Mouse (Mus musculus): ENCODE measurements around the gene Akt3. TPM values are rescaled to one million over a fixed set of nuclear protein-coding genes. Genes with fewer than 3 reads are reported as not detected.

Akt3 gene
- polyA plus RNA-seq, 1 experiment, result 44.3 TPM

GRCm38 (mm10) chr1:177231122-177231521, 26.9 kb downstream of the Akt3 start:
- H3K9me3 ChIP-seq (replicated peaks; ENCODE audit: control insufficient read depth, insufficient read depth, low read length, poor library complexity, severe bottlenecking), result no peaks in the 10 kb centered on the region
- no peak for TF ChIP-seq POLR2A (IDR thresholded peaks at IDR 0.05; ENCODE audit: insufficient read depth, low read length)
- TF ChIP-seq CTCF (IDR thresholded peaks at IDR 0.05; ENCODE audit: low read depth, low read length), result no peak
- TF ChIP-seq EP300 (IDR thresholded peaks at IDR 0.05; ENCODE audit: insufficient read depth, low read depth, low read length), result no peak

GRCm38 (mm10) chr1:177198978-177199377, 59.0 kb downstream of the Akt3 start:
- no peaks in the 10 kb centered on the region for H3K36me3 ChIP-seq (ENCODE audit: control insufficient read depth, insufficient read depth, low read length, poor library complexity, severe bottlenecking)

More at GRCm38 (mm10) chr1:177231122-177231521, 26.9 kb downstream of the Akt3 start:
- H3K27ac ChIP-seq (ENCODE audit: insufficient read depth, low read length), result no peak overlapping the region
- no peaks in the 10 kb centered on the region for H3K27me3 ChIP-seq (ENCODE audit: control insufficient read depth, insufficient read depth, low read length, poor library complexity, severe bottlenecking)
- H3K4me3 ChIP-seq (ENCODE audit: low read depth, low read length), result no peak overlapping the region
- no peaks in the 10 kb centered on the region for H3K36me3 ChIP-seq (ENCODE audit: control insufficient read depth, insufficient read depth, low read length, poor library complexity, severe bottlenecking)
- no peaks in the 10 kb centered on the region for H3K4me1 ChIP-seq (ENCODE audit: control insufficient read depth, insufficient read depth, low read length)
- H3K9ac ChIP-seq (ENCODE audit: low read depth, poor library complexity, severe bottlenecking), result no peak overlapping the region

DNA sequence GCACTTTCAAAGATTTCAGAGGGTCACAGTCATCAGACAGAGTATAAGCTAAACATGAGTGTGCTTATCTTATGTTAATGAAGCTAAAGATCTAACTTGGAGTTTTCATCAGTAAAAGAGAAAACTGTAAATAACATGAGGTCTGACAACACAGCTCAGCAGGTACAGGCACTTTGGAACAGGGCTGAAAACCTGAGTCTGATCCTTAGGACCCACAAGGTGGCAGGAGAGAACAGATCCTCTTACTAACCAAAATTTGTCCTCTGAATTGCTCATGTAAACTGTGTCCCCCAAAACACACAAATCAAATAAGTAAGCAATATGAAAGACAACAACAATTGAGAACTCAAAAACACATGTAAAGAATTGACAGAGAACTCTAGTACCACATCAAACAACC, 62.8 kb downstream of the Akt3 start:
- TF ChIP-seq POLR2A (IDR thresholded peaks at IDR 0.05; ENCODE audit: insufficient read depth, low read length) (no peak), CTCF (IDR thresholded peaks at IDR 0.05; ENCODE audit: low read depth, low read length) (no peak), EP300 (IDR thresholded peaks at IDR 0.05; ENCODE audit: insufficient read depth, low read depth, low read length) (no peak)
- no peak overlapping the region for H3K9ac ChIP-seq (ENCODE audit: low read depth, poor library complexity, severe bottlenecking)

More at GRCm38 (mm10) chr1:177198978-177199377, 59.0 kb downstream of the Akt3 start:
- TF ChIP-seq CTCF (IDR thresholded peaks at IDR 0.05; ENCODE audit: low read depth, low read length) (no peak), EP300 (IDR thresholded peaks at IDR 0.05; ENCODE audit: insufficient read depth, low read depth, low read length) (no peak), POLR2A (IDR thresholded peaks at IDR 0.05; ENCODE audit: insufficient read depth, low read length) (no peak)
- Histone ChIP-seq H3K9ac (ENCODE audit: low read depth, poor library complexity, severe bottlenecking) (no peak overlapping the region), H3K9me3 (replicated peaks; ENCODE audit: control insufficient read depth, insufficient read depth, low read length, poor library complexity, severe bottlenecking) (no peaks in the 10 kb centered on the region), H3K27me3 (ENCODE audit: control insufficient read depth, insufficient read depth, low read length, poor library complexity, severe bottlenecking) (no peaks in the 10 kb centered on the region), H3K27ac (ENCODE audit: insufficient read depth, low read length) (no peak overlapping the region), H3K4me3 (ENCODE audit: low read depth, low read length) (no peak overlapping the region), H3K4me1 (ENCODE audit: control insufficient read depth, insufficient read depth, low read length) (no peaks in the 10 kb centered on the region)

GRCm38 (mm10) chr1:177194324-177194723, 63.7 kb downstream of the Akt3 start:
- Histone ChIP-seq H3K9me3 (replicated peaks; ENCODE audit: control insufficient read depth, insufficient read depth, low read length, poor library complexity, severe bottlenecking) (no peaks in the 10 kb centered on the region), H3K9ac (ENCODE audit: low read depth, poor library complexity, severe bottlenecking) (no peak overlapping the region), H3K36me3 (ENCODE audit: control insufficient read depth, insufficient read depth, low read length, poor library complexity, severe bottlenecking) (no peaks in the 10 kb centered on the region), H3K27me3 (ENCODE audit: control insufficient read depth, insufficient read depth, low read length, poor library complexity, severe bottlenecking) (no peaks in the 10 kb centered on the region), H3K27ac (ENCODE audit: insufficient read depth, low read length) (no peak overlapping the region), H3K4me3 (ENCODE audit: low read depth, low read length) (no peak overlapping the region), H3K4me1 (ENCODE audit: control insufficient read depth, insufficient read depth, low read length) (no peaks in the 10 kb centered on the region)
- TF ChIP-seq EP300 (IDR thresholded peaks at IDR 0.05; ENCODE audit: insufficient read depth, low read depth, low read length), result no peak
- no peak for TF ChIP-seq CTCF (IDR thresholded peaks at IDR 0.05; ENCODE audit: low read depth, low read length)
- no peak for TF ChIP-seq POLR2A (IDR thresholded peaks at IDR 0.05; ENCODE audit: insufficient read depth, low read length)

More for the DNA sequence above, 62.8 kb downstream of the Akt3 start:
- H3K27ac ChIP-seq (ENCODE audit: insufficient read depth, low read length), result no peak overlapping the region
- no peaks in the 10 kb centered on the region for H3K27me3 ChIP-seq (ENCODE audit: control insufficient read depth, insufficient read depth, low read length, poor library complexity, severe bottlenecking)
- H3K9me3 ChIP-seq (replicated peaks; ENCODE audit: control insufficient read depth, insufficient read depth, low read length, poor library complexity, severe bottlenecking), result no peaks in the 10 kb centered on the region
- no peak overlapping the region for H3K4me3 ChIP-seq (ENCODE audit: low read depth, low read length)
- no peaks in the 10 kb centered on the region for H3K4me1 ChIP-seq (ENCODE audit: control insufficient read depth, insufficient read depth, low read length)
- H3K36me3 ChIP-seq (ENCODE audit: control insufficient read depth, insufficient read depth, low read length, poor library complexity, severe bottlenecking), result no peaks in the 10 kb centered on the region

GRCm38 (mm10) chr1:177191623-177192022, 66.4 kb downstream of the Akt3 start:
- H3K4me1 ChIP-seq (ENCODE audit: control insufficient read depth, insufficient read depth, low read length), result no peaks in the 10 kb centered on the region
- H3K27me3 ChIP-seq (ENCODE audit: control insufficient read depth, insufficient read depth, low read length, poor library complexity, severe bottlenecking), result no peaks in the 10 kb centered on the region
- no peaks in the 10 kb centered on the region for H3K36me3 ChIP-seq (ENCODE audit: control insufficient read depth, insufficient read depth, low read length, poor library complexity, severe bottlenecking)
- H3K9ac ChIP-seq (ENCODE audit: low read depth, poor library complexity, severe bottlenecking), result no peak overlapping the region
- H3K9me3 ChIP-seq (replicated peaks; ENCODE audit: control insufficient read depth, insufficient read depth, low read length, poor library complexity, severe bottlenecking), result no peaks in the 10 kb centered on the region
- H3K4me3 ChIP-seq (ENCODE audit: low read depth, low read length), result no peak overlapping the region
- H3K27ac ChIP-seq (ENCODE audit: insufficient read depth, low read length), result no peak overlapping the region
- TF ChIP-seq EP300 (IDR thresholded peaks at IDR 0.05; ENCODE audit: insufficient read depth, low read depth, low read length), result no peak

DNA sequence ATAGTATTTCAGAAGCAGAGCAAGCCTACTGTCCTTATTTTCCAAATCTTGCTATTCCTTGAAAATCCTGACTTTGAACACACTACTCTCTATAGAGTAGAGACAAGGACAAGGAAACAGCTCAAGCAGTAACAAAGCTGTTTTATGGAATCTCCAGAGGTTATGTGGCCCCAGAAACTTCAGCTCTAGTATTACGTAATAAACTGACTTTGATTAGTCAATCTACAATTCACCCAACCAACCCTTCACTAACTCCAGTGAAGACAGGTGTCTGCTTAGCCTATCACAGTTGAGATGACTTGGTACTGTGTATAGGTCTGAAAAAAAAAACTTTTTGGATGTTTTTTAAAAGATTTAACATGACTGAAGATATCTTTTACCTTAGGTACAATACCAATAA, 67.6 kb downstream of the Akt3 start:
- Histone ChIP-seq H3K27me3 (ENCODE audit: control insufficient read depth, insufficient read depth, low read length, poor library complexity, severe bottlenecking) (no peaks in the 10 kb centered on the region), H3K9me3 (replicated peaks; ENCODE audit: control insufficient read depth, insufficient read depth, low read length, poor library complexity, severe bottlenecking) (no peaks in the 10 kb centered on the region), H3K9ac (ENCODE audit: low read depth, poor library complexity, severe bottlenecking) (no peak overlapping the region), H3K4me1 (ENCODE audit: control insufficient read depth, insufficient read depth, low read length) (no peaks in the 10 kb centered on the region), H3K27ac (ENCODE audit: insufficient read depth, low read length) (no peak overlapping the region), H3K36me3 (ENCODE audit: control insufficient read depth, insufficient read depth, low read length, poor library complexity, severe bottlenecking) (no peaks in the 10 kb centered on the region), H3K4me3 (ENCODE audit: low read depth, low read length) (no peak overlapping the region)
- no peak for TF ChIP-seq EP300 (IDR thresholded peaks at IDR 0.05; ENCODE audit: insufficient read depth, low read depth, low read length)
- TF ChIP-seq CTCF (IDR thresholded peaks at IDR 0.05; ENCODE audit: low read depth, low read length), result no peak
- TF ChIP-seq POLR2A (IDR thresholded peaks at IDR 0.05; ENCODE audit: insufficient read depth, low read length), result no peak
